Mouse (Mus musculus): ENCODE measurements around the gene Fcgbp. TPM values are rescaled to one million over a fixed set of nuclear protein-coding genes. Genes with fewer than 3 reads are reported as not detected.
A peak's percentile ranks its signal among the peaks of the same experiment; 100 is the strongest.
"Not testable (repeated sequence)": the region's sequence is repeated elsewhere in the genome, so short reads cannot be mapped to it uniquely, and the experiment has no call there.

Gene Fcgbp
- total and polyA plus RNA-seq, 2 experiments from 2014 or later = 0.91 to 1.7 TPM

DNA sequence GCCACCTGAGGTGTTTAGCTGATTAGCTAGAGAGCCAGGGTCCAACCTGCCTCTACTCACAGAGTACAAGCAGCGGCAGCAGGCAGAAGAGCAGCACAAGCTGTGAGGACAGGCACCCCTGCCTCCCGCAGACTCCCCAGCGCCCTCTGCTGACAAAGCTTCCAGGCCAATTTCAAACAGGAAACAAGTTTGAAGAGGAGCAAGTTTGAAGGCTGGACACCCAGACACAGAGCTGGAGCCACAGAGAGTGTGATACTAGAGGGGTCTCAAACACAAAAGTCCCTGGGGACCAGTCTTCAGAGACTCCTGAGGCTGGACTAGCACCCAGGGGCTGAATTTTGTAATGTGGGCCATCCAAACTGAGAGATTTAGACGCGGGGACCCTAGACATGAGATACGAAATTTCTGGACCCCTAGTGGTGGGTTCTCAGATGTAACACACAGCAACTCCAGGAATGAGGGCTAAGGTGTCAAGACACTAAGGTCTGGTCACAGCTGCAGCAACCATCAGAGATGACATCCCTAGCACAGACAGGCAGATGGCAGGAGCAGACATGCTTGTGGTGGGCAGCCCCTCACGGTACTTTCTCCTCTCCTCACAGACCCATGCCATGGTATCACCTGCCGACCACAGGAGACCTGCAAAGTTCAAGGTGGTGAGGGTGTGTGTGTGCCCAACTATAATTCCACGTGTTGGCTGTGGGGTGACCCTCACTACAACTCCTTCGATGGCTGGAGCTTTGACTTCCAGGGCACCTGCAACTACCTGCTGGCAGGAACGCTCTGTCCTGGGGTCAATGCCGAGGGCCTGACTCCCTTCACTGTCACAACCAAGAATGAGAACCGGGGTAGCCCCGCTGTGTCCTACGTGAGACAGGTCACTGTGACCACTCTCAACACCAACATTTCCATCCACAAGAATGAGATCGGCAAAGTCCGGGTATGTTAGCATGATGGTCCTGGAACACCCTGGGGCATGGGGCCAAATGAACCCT is 29.9 kb downstream of the Fcgbp start:
- TF ChIP-seq CTCF (IDR thresholded peaks at IDR 0.05; ENCODE audit: low read depth) = peak; percentile 42
- WGBS = 65% methylated on average over 17 of the region's 17 CpGs

DNA sequence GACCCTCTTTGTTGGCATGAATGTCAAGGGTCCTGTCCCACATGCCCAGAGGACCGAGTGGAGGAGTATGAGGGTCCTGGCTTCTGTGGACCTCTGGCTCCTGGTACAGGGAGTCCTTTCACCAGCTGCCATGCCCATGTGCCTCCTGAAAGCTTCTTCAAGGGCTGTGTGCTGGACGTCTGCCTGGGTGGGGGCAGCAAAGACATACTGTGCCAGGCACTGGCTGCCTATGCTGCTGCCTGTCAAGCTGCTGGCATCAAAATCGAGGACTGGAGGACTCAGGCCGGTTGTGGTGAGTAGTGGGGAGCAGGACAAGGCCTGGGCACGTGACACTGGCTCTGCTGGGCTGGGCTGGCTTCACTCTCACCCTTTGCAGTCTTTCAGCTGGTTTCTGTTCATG is 31.9 kb downstream of the Fcgbp start:
- not testable (repeated sequence) for H3K9ac ChIP-seq (replicated peaks; ENCODE audit: low read length); H3K4me1 ChIP-seq (ENCODE audit: insufficient read depth, low read length); H3K27ac ChIP-seq; H3K4me2 ChIP-seq (ENCODE audit: low read depth, low read length); H3K36me3 ChIP-seq (ENCODE audit: insufficient read depth, low read length); H3K4me3 ChIP-seq (ENCODE audit: low read length); H3K9me3 ChIP-seq (ENCODE audit: low read length); H3K27me3 ChIP-seq (ENCODE audit: insufficient read depth, low read length)
- 46% methylated on average over 5 of the region's 5 CpGs for WGBS
- peak; percentile 48; the same call in 1 of the 2 replicates for ATAC-seq
- peak; percentile 31 for DNase-seq (ENCODE audit: low spot score)

More for the DNA sequence above, 29.9 kb downstream of the Fcgbp start:
- no peak for DNase-seq (ENCODE audit: low spot score)
- H3K9ac ChIP-seq (replicated peaks; ENCODE audit: low read length) = no peak overlapping the region
- H3K27me3 ChIP-seq (ENCODE audit: insufficient read depth, low read length) = no peaks in the 10 kb centered on the region
- H3K4me1 ChIP-seq (ENCODE audit: insufficient read depth, low read length) = no peaks in the 10 kb centered on the region
- ATAC-seq = no peak
- H3K36me3 ChIP-seq (ENCODE audit: insufficient read depth, low read length) = no peaks in the 10 kb centered on the region
- H3K4me3 ChIP-seq (ENCODE audit: low read length) = no peak overlapping the region
- no peak overlapping the region for H3K4me2 ChIP-seq (ENCODE audit: low read depth, low read length)
- H3K27ac ChIP-seq = no peak overlapping the region
- peaks cover 5% of the 10 kb centered on the region for H3K9me3 ChIP-seq (ENCODE audit: low read length)

DNA sequence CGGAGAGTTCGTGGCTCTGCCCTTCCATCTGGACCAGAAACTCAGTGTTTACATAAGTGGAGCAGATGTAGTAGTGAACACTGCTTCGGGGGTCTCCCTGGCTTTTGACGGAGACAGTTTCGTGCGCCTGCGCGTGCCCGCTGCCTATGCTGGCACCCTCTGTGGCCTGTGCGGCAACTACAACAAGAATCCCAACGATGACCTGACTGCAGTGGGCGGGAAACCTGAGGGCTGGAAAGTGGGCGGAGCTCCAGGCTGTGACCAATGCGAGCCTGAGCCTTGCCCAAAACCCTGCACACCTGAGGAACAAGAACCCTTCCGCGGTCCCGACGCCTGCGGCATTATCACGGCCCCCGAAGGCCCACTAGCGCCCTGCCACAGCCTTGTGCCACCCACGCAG is 33.6 kb downstream of the Fcgbp start:
- peak; percentile 63 for DNase-seq (ENCODE audit: low spot score)
- Histone ChIP-seq H3K27ac (no peak overlapping the region), H3K27me3 (ENCODE audit: insufficient read depth, low read length) (no peaks in the 10 kb centered on the region), H3K4me1 (ENCODE audit: insufficient read depth, low read length) (no peaks in the 10 kb centered on the region), H3K4me3 (ENCODE audit: low read length) (peak overlapping the region; percentile 11; the same call in 1 of the 2 replicates), H3K9ac (replicated peaks; ENCODE audit: low read length) (no peak overlapping the region), H3K9me3 (ENCODE audit: low read length) (no peaks in the 10 kb centered on the region), H3K36me3 (ENCODE audit: insufficient read depth, low read length) (no peaks in the 10 kb centered on the region), H3K4me2 (ENCODE audit: low read depth, low read length) (peak overlapping the region; percentile 46)
- peak; percentile 56 for TF ChIP-seq CTCF (IDR thresholded peaks at IDR 0.05; ENCODE audit: low read depth)
- WGBS = 6% methylated on average over 23 of the region's 23 CpGs
- peak; percentile 89 for ATAC-seq

DNA sequence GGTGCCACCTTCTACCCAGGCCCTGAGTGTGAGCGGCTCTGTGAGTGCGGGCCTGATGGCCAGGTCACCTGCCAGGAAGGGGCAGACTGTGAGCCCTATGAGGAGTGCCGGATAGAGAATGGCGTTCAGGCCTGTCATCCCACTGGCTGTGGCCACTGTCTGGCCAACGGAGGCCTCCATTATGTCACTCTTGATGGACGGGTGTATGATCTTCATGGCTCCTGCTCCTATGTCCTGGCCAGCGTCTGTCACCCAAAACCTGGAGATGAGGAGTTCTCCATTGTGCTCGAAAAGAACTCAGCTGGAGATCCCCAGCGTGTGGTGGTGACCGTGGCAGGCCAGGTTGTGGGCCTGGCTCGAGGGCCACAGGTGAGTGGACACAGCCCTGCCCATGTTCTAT is 35.2 kb downstream of the Fcgbp start:
- TF ChIP-seq CTCF (IDR thresholded peaks at IDR 0.05; ENCODE audit: low read depth) = no peak
- 89% methylated on average over 11 of the region's 11 CpGs for WGBS
- Histone ChIP-seq H3K9ac (replicated peaks; ENCODE audit: low read length) (no peak overlapping the region), H3K36me3 (ENCODE audit: insufficient read depth, low read length) (no peaks in the 10 kb centered on the region), H3K27me3 (ENCODE audit: insufficient read depth, low read length) (no peaks in the 10 kb centered on the region), H3K27ac (no peak overlapping the region), H3K9me3 (ENCODE audit: low read length) (no peaks in the 10 kb centered on the region), H3K4me2 (ENCODE audit: low read depth, low read length) (no peak overlapping the region), H3K4me1 (ENCODE audit: insufficient read depth, low read length) (no peaks in the 10 kb centered on the region), H3K4me3 (ENCODE audit: low read length) (no peak overlapping the region)
- ATAC-seq (no peak), DNase-seq (ENCODE audit: low spot score) (no peak)

DNA sequence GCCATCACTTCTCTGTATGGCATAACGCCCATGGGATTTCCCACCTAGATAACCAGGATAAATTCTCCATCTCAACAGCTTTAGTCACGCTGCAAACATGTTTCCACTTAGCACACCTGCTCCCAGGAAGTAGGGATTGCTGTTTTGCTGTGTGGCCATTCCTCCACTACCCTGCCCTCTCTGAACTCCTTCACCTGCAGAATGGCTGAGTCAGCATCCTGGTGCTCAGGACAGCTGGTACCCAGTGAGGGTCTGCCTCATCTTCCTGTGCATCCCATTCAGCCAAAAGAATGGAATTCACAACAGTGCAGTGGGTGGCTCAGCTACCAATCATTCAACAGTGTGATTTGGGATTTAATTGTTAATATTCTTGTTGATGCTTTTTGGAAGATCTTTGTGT is 43.6 kb downstream of the Fcgbp start:
- ATAC-seq = no peak
- no peak overlapping the region for H3K27ac ChIP-seq
- WGBS = 82% methylated on average over 2 of the region's 2 CpGs
- no peak for TF ChIP-seq CTCF (IDR thresholded peaks at IDR 0.05; ENCODE audit: low read depth)
- no peaks in the 10 kb centered on the region for H3K9me3 ChIP-seq (ENCODE audit: low read length)
- H3K36me3 ChIP-seq (ENCODE audit: insufficient read depth, low read length) = no peaks in the 10 kb centered on the region
- H3K4me3 ChIP-seq (ENCODE audit: low read length) = no peak overlapping the region
- no peak overlapping the region for H3K9ac ChIP-seq (replicated peaks; ENCODE audit: low read length)
- DNase-seq (ENCODE audit: low spot score) = no peak
- H3K27me3 ChIP-seq (ENCODE audit: insufficient read depth, low read length) = no peaks in the 10 kb centered on the region
- H3K4me2 ChIP-seq (ENCODE audit: low read depth, low read length) = no peak overlapping the region
- no peaks in the 10 kb centered on the region for H3K4me1 ChIP-seq (ENCODE audit: insufficient read depth, low read length)

DNA sequence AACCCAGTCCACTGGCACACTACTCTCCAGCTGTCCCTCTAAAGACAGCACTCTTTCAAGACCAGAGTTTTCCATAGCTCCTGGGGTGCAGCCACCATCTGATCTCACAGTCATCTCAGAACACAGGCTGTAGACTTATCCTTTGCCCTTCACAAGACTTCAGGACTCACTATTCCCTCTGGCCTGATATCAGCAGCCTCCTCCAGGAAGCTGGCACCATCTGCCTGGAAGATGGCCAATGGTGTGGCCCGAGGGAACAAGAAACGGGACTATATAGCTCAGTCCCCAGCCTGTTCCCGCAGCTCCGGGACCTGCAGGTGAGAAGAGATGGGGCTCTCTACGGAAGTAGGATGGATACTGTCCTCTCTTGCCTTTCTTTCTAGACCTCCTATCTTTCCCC is 58.1 kb downstream of the Fcgbp start, which contains the start of gene 9530053A07Rik:
TSS of gene 9530053A07Rik (plus strand) at position 301 of the 400 bp plus-strand sequence.
- Histone ChIP-seq H3K4me1 (ENCODE audit: insufficient read depth, low read length) (no peaks in the 10 kb centered on the region), H3K4me3 (ENCODE audit: low read length) (no peak within 1 kb of the TSS)

DNA sequence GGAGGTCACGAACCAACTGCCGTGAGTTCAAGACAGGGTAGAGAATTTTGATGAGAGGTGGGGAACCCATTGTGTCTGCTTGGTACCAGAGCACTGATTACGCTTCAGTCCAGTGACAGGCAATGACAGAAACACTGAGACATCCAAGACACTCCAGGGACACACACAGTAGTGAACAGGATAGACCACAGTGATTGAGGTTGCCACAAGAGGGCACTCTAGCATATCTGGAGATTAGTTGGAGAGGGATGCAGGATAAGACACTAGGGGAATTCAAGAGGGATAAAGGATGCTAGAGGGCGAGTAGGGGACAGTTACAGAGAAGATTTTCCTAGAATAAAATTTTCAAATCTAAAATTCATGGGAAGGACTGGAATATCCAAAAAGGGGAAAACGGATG is 66.6 kb downstream of the Fcgbp start:
- TF ChIP-seq CTCF (IDR thresholded peaks at IDR 0.05; ENCODE audit: low read depth) = peak; percentile 78
- peak; percentile 72 for DNase-seq (ENCODE audit: low spot score)
- no peak overlapping the region for H3K4me3 ChIP-seq (ENCODE audit: low read length)
- H3K9me3 ChIP-seq (ENCODE audit: low read length) = no peaks in the 10 kb centered on the region
- no peak overlapping the region for H3K27ac ChIP-seq
- peak; percentile 63; the same call in 1 of the 2 replicates for ATAC-seq
- no peaks in the 10 kb centered on the region for H3K4me1 ChIP-seq (ENCODE audit: insufficient read depth, low read length)
- H3K4me2 ChIP-seq (ENCODE audit: low read depth, low read length) = no peak overlapping the region
- H3K36me3 ChIP-seq (ENCODE audit: insufficient read depth, low read length) = no peaks in the 10 kb centered on the region
- no peaks in the 10 kb centered on the region for H3K27me3 ChIP-seq (ENCODE audit: insufficient read depth, low read length)
- H3K9ac ChIP-seq (replicated peaks; ENCODE audit: low read length) = no peak overlapping the region
- WGBS = 53% methylated on average over 5 of the region's 5 CpGs

More for the DNA sequence above, 58.1 kb downstream of the Fcgbp start, which contains the start of gene 9530053A07Rik:
- no peak within 1 kb of the TSS for H3K4me2 ChIP-seq (ENCODE audit: low read depth, low read length)
- H3K9me3 ChIP-seq (ENCODE audit: low read length) = no peaks in the 10 kb centered on the region
- H3K36me3 ChIP-seq (ENCODE audit: insufficient read depth, low read length) = no peaks in the 10 kb centered on the region
- no peak for TF ChIP-seq CTCF (IDR thresholded peaks at IDR 0.05; ENCODE audit: low read depth)
- H3K9ac ChIP-seq (replicated peaks; ENCODE audit: low read length) = no peak within 1 kb of the TSS
- 84% methylated on average over 5 of the region's 5 CpGs for WGBS
- ATAC-seq = no peak
- no peak for DNase-seq (ENCODE audit: low spot score)
- no peak within 1 kb of the TSS for H3K27ac ChIP-seq
- H3K27me3 ChIP-seq (ENCODE audit: insufficient read depth, low read length) = no peaks in the 10 kb centered on the region

All from hindbrain, postnatal 0 days (tissue).